Mouse (Mus musculus) frontal cortex, adult (tissue): ENCODE measurements around the gene AA986860.

Experiments
- ATAC-seq: cut with Nextera tagmentation; 2 replicates; pipeline ENCODE4 v1.9.2; 2017; ENCODE audit warnings: mild to moderate bottlenecking, moderate library complexity, mixed read lengths; ENCODE audit not compliant: low TSS enrichment

The AA986860 gene

GRCm38 (mm10) chr1:130775691-130776331, 44.0 kb downstream of the AA986860 start:
- no peak for ATAC-seq

GRCm38 (mm10) chr1:130776645-130777044, 44.9 kb downstream of the AA986860 start:
- ATAC-seq = no peak

DNA sequence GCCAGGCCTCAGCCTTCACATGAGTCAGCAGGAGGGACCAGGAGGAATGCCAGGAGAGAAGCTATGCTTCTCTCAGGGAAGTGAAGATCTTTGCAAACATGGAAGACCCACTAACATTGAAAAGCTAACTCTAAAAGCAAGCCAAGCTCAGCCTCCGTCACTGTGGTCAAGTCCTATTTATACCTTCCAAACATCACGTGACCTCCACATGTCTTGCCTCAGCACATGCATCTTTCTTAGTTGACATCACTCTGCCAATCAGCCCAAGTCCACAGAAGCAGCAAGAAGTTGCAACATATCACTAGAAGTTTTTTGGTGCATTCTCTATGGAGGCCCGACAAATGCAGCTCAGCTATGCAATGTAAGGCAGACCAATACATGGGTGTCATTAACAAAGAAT, 48.1 kb downstream of the AA986860 start:
- ATAC-seq = no peak

- peak; percentile 88 for ATAC-seq
Measured at GRCm38 (mm10) chr1:130784054-130784453, 52.3 kb downstream of the AA986860 start.

DNA sequence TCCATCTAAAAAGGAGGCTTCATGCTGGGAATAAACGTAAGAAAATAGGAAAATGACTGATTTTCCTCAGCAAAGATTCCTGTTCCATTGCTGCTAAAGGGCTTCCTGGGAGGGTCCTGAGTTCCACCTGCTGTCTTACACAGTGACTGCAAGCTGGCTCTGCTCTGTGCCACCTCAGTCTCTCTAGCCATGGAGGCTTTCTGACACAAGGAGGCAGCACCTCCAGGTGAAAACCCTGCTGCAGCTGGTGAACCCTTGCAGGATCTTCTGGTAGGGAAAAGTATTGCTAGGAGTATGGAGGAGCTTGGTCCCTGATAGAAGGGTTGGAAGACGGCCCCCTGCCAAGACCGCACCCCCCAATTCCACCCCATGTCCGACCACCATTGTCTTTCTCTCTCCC, 55.2 kb downstream of the AA986860 start:
- no peak for ATAC-seq

- no peak for ATAC-seq
Measured at GRCm38 (mm10) chr1:130789512-130790451, 58.0 kb downstream of the AA986860 start.
